Mouse (Mus musculus) limb, embryonic 12.5 days (tissue): Measurements from ENCODE around the gene Tnrc6c. TPM values are rescaled to one million over a fixed set of nuclear protein-coding genes. Genes with fewer than 3 reads are reported as not detected.

ENCODE experiments used
- ATAC-seq: fragments of 200-750 bp; cut with Nextera tagmentation; 2 replicates; pipeline ENCODE4 v1.8.0; 2017; ENCODE audit warnings: low read depth, moderate TSS enrichment; ENCODE audit not compliant: insufficient number of reproducible peaks, insufficient read depth, low FRiP score, low TSS enrichment
- H3K27ac ChIP-seq: fragments of 300-500 bp; sonication (generic); 2 replicates; pipeline ENCODE4 v1.5.1; 2016; ENCODE audit warnings: mild to moderate bottlenecking, moderate library complexity
- H3K27me3 ChIP-seq: fragments of 300-500 bp; sonication (generic); 2 replicates; pipeline ENCODE4 v1.6.1; 2016; ENCODE audit warnings: mild to moderate bottlenecking, moderate library complexity
- H3K36me3 ChIP-seq: fragments of 300-500 bp; sonication (generic); 2 replicates; pipeline ENCODE4 v1.6.1; 2016; ENCODE audit warnings: mild to moderate bottlenecking, moderate library complexity
- H3K4me1 ChIP-seq: fragments of 300-500 bp; sonication (generic); replicated peaks from 2 replicates; pipeline ENCODE4 v1.6.1; 2016
- H3K4me2 ChIP-seq: fragments of 300-500 bp; sonication (generic); 2 replicates; pipeline ENCODE4 v1.6.1; 2016; ENCODE audit warnings: mild to moderate bottlenecking, moderate library complexity
- H3K4me3 ChIP-seq: fragments of 300-500 bp; sonication (generic); replicated peaks from 2 replicates; pipeline ENCODE4 v1.5.1; 2016; ENCODE audit warnings: mild to moderate bottlenecking
- H3K9ac ChIP-seq: fragments of 300-500 bp; sonication (generic); replicated peaks from 2 replicates; pipeline ENCODE4 v1.6.1; 2016; ENCODE audit warnings: mild to moderate bottlenecking, moderate library complexity
- H3K9me3 ChIP-seq: fragments of 300-500 bp; sonication (generic); 2 replicates; pipeline ENCODE4 v1.6.1; 2016; ENCODE audit warnings: mild to moderate bottlenecking, moderate library complexity
- WGBS: fragments of 180-500 bp; shearing (Covaris S2); methylation state at CpG from one replicate; pipeline ENCODE4 v1.1.7; 2016; 5-methylcytosine and 5-hydroxymethylcytosine counted together
- polyA plus RNA-seq: library from polyadenylated mRNA; unstranded; fragments of >200 nt; fragmentation: Nextera tagmentation; extraction: Ambion mirVana; gene quantifications from 2 replicates; pipeline ENCODE4 v1.2.1, GENCODE M21; 2016

Gene Tnrc6c
- polyA plus RNA-seq, 1 experiment from 2014 or later, result 22.6 TPM

GRCm38 (mm10) chr11:117791441-117791761 is 137.3 kb downstream of the Tnrc6c start:
- 88% methylated on average over 9 of the region's 9 CpGs for WGBS
- no peaks in the 10 kb centered on the region for H3K9me3 ChIP-seq
- no peak overlapping the region for H3K4me3 ChIP-seq
- H3K4me2 ChIP-seq, result 0 out of 2 replicates have a peak overlapping the region, but pooled peaks have one; percentile 40
- no peak for ATAC-seq
- H3K9ac ChIP-seq, result no peak overlapping the region
- H3K27ac ChIP-seq, result 0 out of 2 replicates have a peak overlapping the region, but pooled peaks have one; percentile 5
- peaks cover 26% of the 10 kb centered on the region for H3K4me1 ChIP-seq
- peaks cover 10% of the 10 kb centered on the region for H3K27me3 ChIP-seq
- no peaks in the 10 kb centered on the region for H3K36me3 ChIP-seq

- Histone ChIP-seq H3K27ac (no peak overlapping the region), H3K4me2 (peak overlapping the region; percentile 55), H3K36me3 (no peaks in the 10 kb centered on the region), H3K9ac (peak overlapping the region; percentile 53), H3K27me3 (peaks cover 10% of the 10 kb centered on the region), H3K4me1 (peaks cover 26% of the 10 kb centered on the region), H3K9me3 (no peaks in the 10 kb centered on the region), H3K4me3 (peak overlapping the region; percentile 23)
- WGBS, result 6% methylated on average over 22 of the region's 22 CpGs
- no peak for ATAC-seq
Measured at GRCm38 (mm10) chr11:117792281-117792888, 138.3 kb downstream of the Tnrc6c start.

DNA sequence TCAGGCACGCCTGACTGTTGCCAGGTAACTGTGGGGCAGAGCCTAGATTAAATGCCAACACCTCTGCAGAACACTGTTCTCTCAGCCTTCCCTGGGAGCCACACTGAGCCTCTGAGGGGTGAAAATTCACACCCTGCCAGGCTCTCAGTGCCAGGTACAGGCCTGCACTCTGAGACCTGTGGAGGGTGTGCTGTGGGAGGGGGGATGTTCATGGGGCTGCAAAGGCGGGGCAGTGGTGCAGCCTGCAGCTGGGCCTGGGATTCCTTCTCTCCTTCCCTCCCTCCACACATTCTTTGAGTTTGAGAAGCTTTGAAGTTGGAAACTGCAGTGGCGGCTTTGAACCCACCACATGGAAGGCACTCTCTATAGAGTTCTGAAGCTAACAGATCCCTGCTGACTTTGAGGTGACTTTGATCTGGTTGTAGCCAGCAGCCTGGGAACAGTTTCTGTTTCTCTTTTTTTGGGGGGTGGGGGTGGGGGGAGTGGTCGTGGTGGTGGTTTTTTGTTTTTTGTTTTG is 140.0 kb downstream of the Tnrc6c start:
- H3K4me2 ChIP-seq, result no peak overlapping the region
- 33% methylated on average over 4 of the region's 4 CpGs for WGBS
- H3K4me1 ChIP-seq, result peaks cover 35% of the 10 kb centered on the region
- no peaks in the 10 kb centered on the region for H3K36me3 ChIP-seq
- H3K27ac ChIP-seq, result no peak overlapping the region
- no peak for ATAC-seq
- H3K9ac ChIP-seq, result no peak overlapping the region
- peaks cover 14% of the 10 kb centered on the region for H3K27me3 ChIP-seq
- no peaks in the 10 kb centered on the region for H3K9me3 ChIP-seq
- H3K4me3 ChIP-seq, result no peak overlapping the region

GRCm38 (mm10) chr11:117796954-117797353 is 142.9 kb downstream of the Tnrc6c start:
- WGBS, result 33% methylated on average over 5 of the region's 5 CpGs
- no peak for ATAC-seq
- no peaks in the 10 kb centered on the region for H3K36me3 ChIP-seq
- H3K27me3 ChIP-seq, result peaks cover 6% of the 10 kb centered on the region
- no peak overlapping the region for H3K27ac ChIP-seq
- no peaks in the 10 kb centered on the region for H3K9me3 ChIP-seq
- H3K9ac ChIP-seq, result no peak overlapping the region
- H3K4me3 ChIP-seq, result no peak overlapping the region
- peaks cover 23% of the 10 kb centered on the region for H3K4me1 ChIP-seq
- H3K4me2 ChIP-seq, result no peak overlapping the region

DNA sequence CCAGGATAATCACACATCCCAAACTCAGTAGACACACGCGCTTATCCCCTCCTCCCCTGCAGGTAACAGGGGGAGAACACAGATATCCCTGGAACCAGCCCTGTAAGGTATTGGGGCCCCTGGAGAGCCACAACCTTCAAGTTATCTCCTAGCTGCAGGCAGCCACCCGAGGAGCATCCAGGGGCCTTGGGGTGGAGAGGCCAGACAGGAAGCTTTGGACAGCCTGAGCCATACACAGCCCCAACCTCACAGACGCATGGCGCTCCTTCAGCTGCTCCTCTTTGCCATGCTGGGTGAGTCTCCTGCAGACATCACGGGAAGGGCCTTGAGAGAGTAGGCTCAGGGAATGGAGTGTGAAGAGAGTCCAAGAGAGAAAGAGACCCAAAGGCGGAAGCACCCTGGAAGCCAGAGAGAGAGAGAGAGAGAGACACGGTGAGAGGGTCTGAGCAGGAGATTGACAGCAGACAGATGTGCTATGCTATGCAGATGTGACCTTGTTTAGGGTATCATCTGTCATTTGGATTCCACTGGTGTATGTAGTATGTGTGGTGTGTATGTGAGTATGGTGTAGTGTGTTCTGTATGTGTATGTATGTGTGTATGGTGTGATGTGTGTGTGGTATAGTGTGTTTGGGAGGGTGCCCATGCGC is 143.5 kb downstream of the Tnrc6c start, which contains the start of gene 6030468B19Rik:
6030468B19Rik (plus strand) TSS at position 150 of the 649 bp plus-strand sequence.
- peaks cover 17% of the 10 kb centered on the region for H3K4me1 ChIP-seq
- no peaks in the 10 kb centered on the region for H3K36me3 ChIP-seq
- H3K9me3 ChIP-seq, result no peaks in the 10 kb centered on the region
- 52% methylated on average over 9 of the region's 9 CpGs for WGBS
- H3K27me3 ChIP-seq, result peaks cover 6% of the 10 kb centered on the region
- no peak within 1 kb of the TSS for H3K4me2 ChIP-seq
- H3K27ac ChIP-seq, result no peak within 1 kb of the TSS
- peak within 1 kb of the TSS; percentile 40; the same call in 1 of the 2 replicates for H3K9ac ChIP-seq
- ATAC-seq, result no peak
- no peak within 1 kb of the TSS for H3K4me3 ChIP-seq

- H3K36me3 ChIP-seq, result no peaks in the 10 kb centered on the region
- H3K4me3 ChIP-seq, result no peak overlapping the region
- no peaks in the 10 kb centered on the region for H3K9me3 ChIP-seq
- H3K4me1 ChIP-seq, result peaks cover 16% of the 10 kb centered on the region
- 43% methylated on average over 2 of the region's 2 CpGs for WGBS
- no peak for ATAC-seq
- peaks cover 5% of the 10 kb centered on the region for H3K27me3 ChIP-seq
- H3K27ac ChIP-seq, result no peak overlapping the region
- no peak overlapping the region for H3K4me2 ChIP-seq
- peak overlapping the region; percentile 40; the same call in 1 of the 2 replicates for H3K9ac ChIP-seq
Measured at GRCm38 (mm10) chr11:117798160-117798541, 144.1 kb downstream of the Tnrc6c start.

DNA sequence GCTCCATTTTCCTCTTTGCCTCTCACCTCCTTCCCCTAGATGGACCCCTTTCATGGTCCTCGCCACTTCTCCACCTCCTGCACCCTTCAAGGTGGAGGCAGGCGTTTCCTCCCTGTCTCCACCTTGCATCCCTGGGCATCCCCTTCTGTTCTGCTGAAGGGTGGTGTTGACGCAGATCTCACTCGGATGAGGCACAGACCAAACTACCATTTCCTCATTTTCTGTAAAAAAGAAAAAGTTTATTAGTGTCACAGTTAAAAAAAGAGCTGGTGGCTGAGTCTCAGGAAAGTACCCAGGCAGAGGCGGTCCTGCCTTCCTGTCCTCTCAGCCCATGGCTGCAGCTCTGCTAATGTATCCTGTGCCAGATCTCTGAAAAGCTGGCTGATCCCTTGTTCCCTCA is 145.1 kb downstream of the Tnrc6c start:
- ATAC-seq, result no peak
- WGBS, result 65% methylated on average over 5 of the region's 5 CpGs
- H3K27ac ChIP-seq, result no peak overlapping the region
- no peaks in the 10 kb centered on the region for H3K9me3 ChIP-seq
- no peak overlapping the region for H3K4me3 ChIP-seq
- H3K27me3 ChIP-seq, result peaks cover 4% of the 10 kb centered on the region; the same call in 1 of the 2 replicates
- H3K4me1 ChIP-seq, result peaks cover 13% of the 10 kb centered on the region
- H3K9ac ChIP-seq, result no peak overlapping the region
- H3K4me2 ChIP-seq, result no peak overlapping the region
- no peaks in the 10 kb centered on the region for H3K36me3 ChIP-seq

- H3K9ac ChIP-seq, result no peak overlapping the region
- 83% methylated on average over 7 of the region's 7 CpGs for WGBS
- peaks cover 12% of the 10 kb centered on the region for H3K4me1 ChIP-seq
- no peak overlapping the region for H3K4me2 ChIP-seq
- H3K27ac ChIP-seq, result no peak overlapping the region
- H3K4me3 ChIP-seq, result no peak overlapping the region
- no peaks in the 10 kb centered on the region for H3K9me3 ChIP-seq
- H3K27me3 ChIP-seq, result peaks cover 4% of the 10 kb centered on the region; the same call in 1 of the 2 replicates
- H3K36me3 ChIP-seq, result no peaks in the 10 kb centered on the region
- no peak for ATAC-seq
Measured at GRCm38 (mm10) chr11:117800038-117800437, 145.9 kb downstream of the Tnrc6c start.

DNA sequence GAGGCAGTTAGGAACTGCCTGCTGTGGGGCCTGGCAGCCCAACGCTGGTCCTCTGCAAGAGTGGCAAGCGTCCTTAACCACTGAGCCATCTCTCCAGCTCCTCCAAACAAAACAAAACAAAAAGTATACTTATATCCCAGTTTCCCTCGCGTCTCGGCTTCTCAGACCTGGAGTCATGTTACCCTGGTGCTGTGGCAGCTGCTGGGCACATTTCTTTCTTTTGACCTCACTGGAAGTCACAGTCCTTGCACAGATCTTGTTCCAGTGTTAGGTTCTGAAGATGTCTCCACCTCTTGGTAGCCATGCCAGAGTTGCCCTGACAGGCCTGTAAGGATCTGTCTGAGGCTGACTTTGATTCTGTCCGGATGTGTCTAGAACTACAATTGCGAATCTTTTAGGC is 147.6 kb downstream of the Tnrc6c start:
- Histone ChIP-seq H3K4me1 (peaks cover 12% of the 10 kb centered on the region), H3K4me3 (no peak overlapping the region), H3K27ac (no peak overlapping the region), H3K27me3 (peaks cover 4% of the 10 kb centered on the region; the same call in 1 of the 2 replicates), H3K4me2 (no peak overlapping the region), H3K9me3 (no peaks in the 10 kb centered on the region), H3K36me3 (no peaks in the 10 kb centered on the region), H3K9ac (no peak overlapping the region)
- WGBS, result 64% methylated on average over 7 of the region's 7 CpGs
- ATAC-seq, result no peak

DNA sequence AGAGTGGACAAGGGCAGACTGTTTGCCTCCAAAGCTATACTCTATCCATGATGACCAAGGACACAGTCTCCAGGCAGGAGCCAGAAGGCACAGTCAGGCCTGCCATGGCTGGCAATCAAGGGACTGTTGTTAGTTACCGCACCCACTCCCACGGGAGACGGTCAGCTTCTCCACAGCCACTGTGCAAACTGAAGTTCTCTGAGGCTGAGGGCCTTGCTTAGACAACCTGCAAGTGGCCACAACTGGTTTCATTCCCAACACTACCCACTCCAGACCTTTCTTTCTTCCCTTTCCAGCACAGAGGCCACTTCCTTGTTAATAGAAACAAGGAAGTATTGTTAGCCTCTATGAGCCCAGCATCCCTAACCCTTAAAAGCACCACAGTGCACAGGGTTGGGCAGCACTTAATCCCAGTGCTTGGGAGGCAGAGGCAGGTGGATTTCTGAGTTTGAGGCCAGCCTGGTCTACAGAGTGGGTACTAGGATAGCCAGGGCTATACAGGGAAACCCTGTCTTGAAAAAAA is 149.1 kb downstream of the Tnrc6c start:
- WGBS, result 86% methylated on average over 3 of the region's 3 CpGs
- H3K9ac ChIP-seq, result no peak overlapping the region
- no peak overlapping the region for H3K27ac ChIP-seq
- no peak for ATAC-seq
- H3K4me1 ChIP-seq, result peaks cover 8% of the 10 kb centered on the region
- H3K9me3 ChIP-seq, result no peaks in the 10 kb centered on the region
- H3K27me3 ChIP-seq, result peaks cover 4% of the 10 kb centered on the region; the same call in 1 of the 2 replicates
- no peaks in the 10 kb centered on the region for H3K36me3 ChIP-seq
- no peak overlapping the region for H3K4me3 ChIP-seq
- H3K4me2 ChIP-seq, result no peak overlapping the region

GRCm38 (mm10) chr11:117806781-117807180 is 152.7 kb downstream of the Tnrc6c start:
- H3K36me3 ChIP-seq, result peaks cover under 1% of the 10 kb centered on the region; the same call in 1 of the 2 replicates
- no peak for ATAC-seq
- no peak overlapping the region for H3K27ac ChIP-seq
- H3K9ac ChIP-seq, result no peak overlapping the region
- H3K27me3 ChIP-seq, result no peaks in the 10 kb centered on the region
- 93% methylated on average over 6 of the region's 6 CpGs for WGBS
- no peak overlapping the region for H3K4me2 ChIP-seq
- H3K4me1 ChIP-seq, result peaks cover 23% of the 10 kb centered on the region
- no peaks in the 10 kb centered on the region for H3K9me3 ChIP-seq
- no peak overlapping the region for H3K4me3 ChIP-seq
